Comparison of ENCODE assay signal across 9 mouse cellular contexts in genomic region chr5:150070086-150070485, GRCm38 (mm10). TPM values are rescaled to one million over a fixed set of nuclear protein-coding genes. Genes with fewer than 3 reads are reported as not detected.
DNase-seq lines count a peak whose midpoint lies in the region; ATAC-seq and TF ChIP-seq lines count a peak whose summit lies in the region.
"Had no signal": no experiment of that assay in that cellular context is flagged by ENCODE, and none has a peak within 500 bp of the region (broad histone marks: within the 10 kb centered on the region; RNA-seq: fewer than 3 reads in every experiment).

No protein-coding gene starts in this region.

- peak; percentile 26 for DNase-seq in ZHBTc4 (ENCODE audit: low read depth, low spot score)
- DNase-seq in heart, postnatal 0 days (ENCODE audit: low spot score), result peak; percentile 52
- peak; percentile 53 to 58 for DNase-seq in left cerebral cortex, adult 18-20 months (ENCODE audit: low spot score in 2 of 2)
- DNase-seq in right cerebral cortex, postnatal 25 days, result peak; percentile 51
- no peak for DNase-seq in natural killer cell, adult 2 months (ENCODE audit: low spot score in 2 of 2)
- DNase-seq in ovary, postnatal 36 days (ENCODE audit: low spot score), result no peak

- no peak for TF ChIP-seq EP300 in heart, postnatal 0 days (IDR thresholded peaks at IDR 0.05; ENCODE audit: low read depth)

- no peaks in the 10 kb centered on the region for H3K4me1 ChIP-seq in heart, embryonic 15.5 days (replicated peaks)
- no peaks in the 10 kb centered on the region for H3K4me1 ChIP-seq in heart, embryonic 11.5 days (ENCODE audit: control insufficient read depth, insufficient read depth, low read length)
- no peaks in the 10 kb centered on the region for H3K4me1 ChIP-seq in heart, postnatal 0 days (ENCODE audit: control insufficient read depth, insufficient read depth)
- H3K4me1 ChIP-seq: megakaryocyte, embryonic 14.5 days had no signal

- peak; percentile 16 for TF ChIP-seq CTCF in heart, postnatal 0 days (IDR thresholded peaks at IDR 0.05; ENCODE audit: low read depth)

- 14% methylated on average over 10 of the region's 10 CpGs for WGBS in heart, embryonic 15.5 days
- WGBS in heart, embryonic 11.5 days (ENCODE audit: insufficient replicate concordance), result 16% methylated on average over 10 of the region's 10 CpGs
- 13% methylated on average over 10 of the region's 10 CpGs for WGBS in heart, postnatal 0 days

- no peaks in the 10 kb centered on the region for H3K36me3 ChIP-seq in heart, embryonic 15.5 days
- no peaks in the 10 kb centered on the region for H3K36me3 ChIP-seq in heart, embryonic 11.5 days (ENCODE audit: control insufficient read depth, insufficient read depth, low read length)
- H3K36me3 ChIP-seq in heart, postnatal 0 days (replicated peaks; ENCODE audit: control insufficient read depth, insufficient read depth, low read length), result no peaks in the 10 kb centered on the region

- H3K9me3 ChIP-seq in heart, embryonic 15.5 days (replicated peaks), result no peaks in the 10 kb centered on the region
- H3K9me3 ChIP-seq in heart, embryonic 11.5 days (replicated peaks; ENCODE audit: control insufficient read depth, low read length), result no peaks in the 10 kb centered on the region
- H3K9me3 ChIP-seq in heart, postnatal 0 days (replicated peaks; ENCODE audit: control insufficient read depth, low read length), result no peaks in the 10 kb centered on the region
- H3K9me3 ChIP-seq: megakaryocyte, embryonic 14.5 days had no signal

- H3K27me3 ChIP-seq in heart, embryonic 15.5 days, result peaks cover 3% of the 10 kb centered on the region; the same call in 1 of the 2 replicates
- H3K27me3 ChIP-seq in heart, embryonic 11.5 days (ENCODE audit: control insufficient read depth, insufficient read depth, low read length), result no peaks in the 10 kb centered on the region
- H3K27me3 ChIP-seq in heart, postnatal 0 days (ENCODE audit: control insufficient read depth, insufficient read depth, low read length), result no peaks in the 10 kb centered on the region
- H3K27me3 ChIP-seq: megakaryocyte, embryonic 14.5 days had no signal

- ATAC-seq in heart, embryonic 15.5 days (replicated peaks; ENCODE audit: insufficient number of reproducible peaks, insufficient read depth, low FRiP score, low read depth), result no peak
- ATAC-seq in heart, embryonic 11.5 days (replicated peaks; ENCODE audit: insufficient number of reproducible peaks, low FRiP score, low TSS enrichment), result no peak
- no peak for ATAC-seq in heart, postnatal 0 days (ENCODE audit: insufficient read depth, low read depth)

- H3K4me3 ChIP-seq in heart, embryonic 15.5 days, result no peak overlapping the region
- no peak overlapping the region for H3K4me3 ChIP-seq in heart, embryonic 11.5 days (ENCODE audit: low read depth, low read length)
- no peak overlapping the region for H3K4me3 ChIP-seq in heart, postnatal 0 days (ENCODE audit: low read depth, low read length)
- H3K4me3 ChIP-seq: megakaryocyte, embryonic 14.5 days had no signal

- H3K27ac ChIP-seq in heart, embryonic 15.5 days, result no peak overlapping the region
- no peak overlapping the region for H3K27ac ChIP-seq in heart, embryonic 11.5 days (ENCODE audit: low read depth, low read length)
- no peak overlapping the region for H3K27ac ChIP-seq in heart, postnatal 0 days (ENCODE audit: low read depth)

- no peak overlapping the region for H3K9ac ChIP-seq in heart, embryonic 15.5 days
- no peak overlapping the region for H3K9ac ChIP-seq in heart, embryonic 11.5 days (ENCODE audit: low read depth, low read length)
- no peak overlapping the region for H3K9ac ChIP-seq in heart, postnatal 0 days (replicated peaks; ENCODE audit: low read depth, low read length)

- 0 out of 2 replicates have a peak overlapping the region, but pooled peaks have one; percentile 2 for H3K4me2 ChIP-seq in heart, embryonic 15.5 days
- H3K4me2 ChIP-seq in heart, embryonic 11.5 days, result no peak overlapping the region
- no peak overlapping the region for H3K4me2 ChIP-seq in heart, postnatal 0 days (ENCODE audit: low read depth, low read length)

RNA-seq across cellular contexts. Expression of gene Fry, which starts 48.4 kb away (rescaled TPM):
- polyA plus RNA-seq in heart, embryonic 15.5 days (2015; fragmentation: Nextera tagmentation; extraction: Ambion mirVana), result 26.7 and 30.3 TPM in 2 replicates
- polyA plus RNA-seq in heart, embryonic 11.5 days (2014; fragmentation: Nextera tagmentation; extraction: Ambion mirVana), result 26.6 and 32.5 TPM in 2 replicates
- total RNA-seq in heart, postnatal 0 days (2014; rRNA removed; ENCODE audit: low replicate concordance), result 117 and 124 TPM in 2 replicates
- 30.3 and 31.8 TPM in 2 replicates for polyA plus RNA-seq in heart, postnatal 0 days (2015; fragmentation: Nextera tagmentation; extraction: Ambion mirVana)
- total RNA-seq in left cerebral cortex, adult 18-20 months (2021), result 100 to 1,000 TPM; 164 to 168 TPM

RNA-seq across cellular contexts. Expression of gene Rxfp2, which starts 51.6 kb away (rescaled TPM):
- 0.31 TPM in 1 of 2 replicates, not detected in the other for polyA plus RNA-seq in heart, embryonic 15.5 days (2015; fragmentation: Nextera tagmentation; extraction: Ambion mirVana)
- 0.37 and 0.62 TPM in 2 replicates for polyA plus RNA-seq in heart, embryonic 11.5 days (2014; fragmentation: Nextera tagmentation; extraction: Ambion mirVana)
- not detected in 2 replicates for total RNA-seq in heart, postnatal 0 days (2014; rRNA removed; ENCODE audit: low replicate concordance)
- not detected in 2 replicates for polyA plus RNA-seq in heart, postnatal 0 days (2015; fragmentation: Nextera tagmentation; extraction: Ambion mirVana)
- total RNA-seq in left cerebral cortex, adult 18-20 months (2021), result 1 to 10 TPM; 1.1 to 1.2 TPM

Comparison
In these comparisons a context has a peak if more than half of its experiments do, and no peak if none do; other contexts are left out.
1. DNase-seq: peak in ZHBTc4 (single experiment), heart, postnatal 0 days (single experiment), left cerebral cortex, adult 18-20 months (2 of 2) and right cerebral cortex, postnatal 25 days (single experiment); none in natural killer cell, adult 2 months (0 of 2) and ovary, postnatal 36 days (single experiment).